Mouse (Mus musculus): ENCODE measurements around the gene Fscn3. TPM values are rescaled to one million over a fixed set of nuclear protein-coding genes. Genes with fewer than 3 reads are reported as not detected.

The Fscn3 gene
- polyA plus RNA-seq, 1 experiment from 2014 or later, result not detected

DNA sequence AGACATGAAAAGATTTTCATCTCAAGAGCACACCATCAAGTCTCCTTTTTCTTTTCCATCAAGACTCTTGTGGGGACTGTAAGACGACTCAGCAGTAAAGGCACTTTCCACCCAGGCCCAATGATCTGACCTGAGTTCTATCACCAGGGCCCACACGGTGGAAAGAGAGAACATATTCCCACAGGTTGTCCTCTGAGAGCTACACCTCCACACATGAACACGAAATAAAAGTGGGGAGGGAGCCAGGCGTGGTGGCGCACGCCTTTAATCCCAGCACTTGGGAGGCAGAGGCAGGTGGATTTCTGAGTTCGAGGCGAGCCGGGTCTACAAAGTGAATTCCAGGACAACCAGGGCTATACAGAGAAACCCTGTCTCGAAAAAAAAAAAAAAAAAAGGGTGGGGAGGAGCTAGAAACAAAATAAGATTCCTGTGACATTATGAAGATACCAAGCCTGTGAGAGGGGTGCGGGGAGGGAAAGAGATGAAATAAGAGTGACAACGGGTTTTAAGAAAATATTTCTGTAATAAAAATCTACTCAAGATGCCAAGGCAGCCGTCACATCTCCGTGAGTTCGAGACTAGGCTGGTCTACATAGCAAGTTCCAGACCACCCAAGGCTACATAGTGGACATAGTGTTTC, 4.8 kb upstream of the Fscn3 start:
- Histone ChIP-seq H3K27ac (ENCODE audit: low read length) (0 out of 2 replicates have a peak overlapping the region, but pooled peaks have one; percentile 34), H3K9ac (replicated peaks; ENCODE audit: low read depth, low read length) (peak overlapping the region; percentile 98; the same call in 1 of the 2 replicates), H3K9me3 (ENCODE audit: control insufficient read depth, low read length) (no peaks in the 10 kb centered on the region), H3K4me1 (replicated peaks; ENCODE audit: control insufficient read depth, insufficient read depth, low read length) (peaks cover 35% of the 10 kb centered on the region), H3K27me3 (replicated peaks; ENCODE audit: control insufficient read depth, insufficient read depth, low read length) (no peaks in the 10 kb centered on the region), H3K36me3 (ENCODE audit: control insufficient read depth, insufficient read depth) (peaks cover 13% of the 10 kb centered on the region), H3K4me3 (replicated peaks; ENCODE audit: low read length) (peak overlapping the region; percentile 84), H3K4me2 (ENCODE audit: low read length) (peak overlapping the region; percentile 42)
- WGBS, result 71% methylated on average over 15 of the region's 15 CpGs
- no peak; the same call in 1 of the 2 replicates for ATAC-seq

- ATAC-seq, result peak; percentile 78
- peaks cover 35% of the 10 kb centered on the region for H3K4me1 ChIP-seq (replicated peaks; ENCODE audit: control insufficient read depth, insufficient read depth, low read length)
- no peaks in the 10 kb centered on the region for H3K27me3 ChIP-seq (replicated peaks; ENCODE audit: control insufficient read depth, insufficient read depth, low read length)
- H3K36me3 ChIP-seq (ENCODE audit: control insufficient read depth, insufficient read depth), result peaks cover 7% of the 10 kb centered on the region
- peak within 1 kb of the TSS; percentile 69 for H3K4me2 ChIP-seq (ENCODE audit: low read length)
- WGBS, result under 1% methylated on average over 23 of the region's 42 CpGs
- H3K27ac ChIP-seq (ENCODE audit: low read length), result peak within 1 kb of the TSS; percentile 77
- H3K9ac ChIP-seq (replicated peaks; ENCODE audit: low read depth, low read length), result peak within 1 kb of the TSS; percentile 98
- no peaks in the 10 kb centered on the region for H3K9me3 ChIP-seq (ENCODE audit: control insufficient read depth, low read length)
- H3K4me3 ChIP-seq (replicated peaks; ENCODE audit: low read length), result peak within 1 kb of the TSS; percentile 84
Measured at GRCm38 (mm10) chr6:28423313-28423712, 4.3 kb upstream of the Fscn3 start, which contains the start of gene Arf5. Gene Arf5, plus strand, starts transcription at chr6:28423560.

DNA sequence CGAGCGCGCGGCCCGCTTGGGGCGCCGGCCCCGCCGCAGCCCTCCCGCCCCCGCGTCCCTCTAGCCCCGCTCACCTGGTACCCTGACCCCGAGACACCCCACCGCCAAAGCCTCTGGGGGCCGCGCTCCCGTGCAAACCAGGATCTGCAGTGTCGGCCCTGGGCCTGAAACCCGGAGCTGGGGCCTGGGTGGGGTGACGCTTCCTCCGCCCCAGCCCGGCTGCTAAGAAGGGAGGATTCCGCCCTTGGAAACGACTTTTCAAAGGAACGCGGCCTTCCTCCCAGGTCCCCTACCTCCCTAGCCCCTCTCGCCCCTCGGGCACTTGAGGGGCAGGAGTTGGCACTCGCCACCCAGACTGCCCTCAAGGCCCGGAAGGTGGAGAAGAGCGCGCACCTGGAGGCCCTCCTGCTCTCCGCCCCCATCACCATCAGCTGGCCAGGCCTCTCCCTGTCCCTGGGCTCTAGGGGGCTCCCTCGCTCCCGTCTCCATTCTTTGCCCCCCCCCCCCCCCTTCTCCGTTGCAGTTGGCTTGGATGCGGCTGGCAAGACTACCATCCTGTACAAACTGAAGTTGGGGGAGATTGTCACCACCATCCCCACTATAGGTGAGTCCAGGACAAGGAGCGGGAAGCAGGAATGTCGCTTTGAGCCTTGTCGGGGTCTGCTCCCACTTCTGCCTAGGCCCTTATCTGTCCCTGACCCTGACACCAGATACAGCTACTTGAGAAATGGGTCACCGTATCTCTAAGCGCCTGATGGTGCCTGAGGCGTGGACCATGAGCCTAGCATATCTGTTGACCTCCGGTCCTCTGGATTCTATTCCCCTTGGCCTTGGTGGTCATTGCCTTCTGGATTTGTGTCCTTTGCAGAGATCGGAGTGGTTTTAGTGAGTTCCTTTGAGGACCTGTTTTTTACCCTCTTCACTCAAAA, 3.6 kb upstream of the Fscn3 start:
- ATAC-seq, result peak; percentile 43
- Histone ChIP-seq H3K9ac (replicated peaks; ENCODE audit: low read depth, low read length) (peak overlapping the region; percentile 98), H3K4me2 (ENCODE audit: low read length) (peak overlapping the region; percentile 69), H3K4me3 (replicated peaks; ENCODE audit: low read length) (peak overlapping the region; percentile 84), H3K9me3 (ENCODE audit: control insufficient read depth, low read length) (no peaks in the 10 kb centered on the region), H3K36me3 (ENCODE audit: control insufficient read depth, insufficient read depth) (peaks cover under 1% of the 10 kb centered on the region; the same call in 1 of the 2 replicates), H3K4me1 (replicated peaks; ENCODE audit: control insufficient read depth, insufficient read depth, low read length) (peaks cover 35% of the 10 kb centered on the region), H3K27me3 (replicated peaks; ENCODE audit: control insufficient read depth, insufficient read depth, low read length) (no peaks in the 10 kb centered on the region), H3K27ac (ENCODE audit: low read length) (peak overlapping the region; percentile 77)
- WGBS, result 12% methylated on average over 40 of the region's 46 CpGs

- H3K4me3 ChIP-seq (replicated peaks; ENCODE audit: low read length), result no peak overlapping the region
- no peak overlapping the region for H3K4me2 ChIP-seq (ENCODE audit: low read length)
- ATAC-seq, result no peak
- H3K9ac ChIP-seq (replicated peaks; ENCODE audit: low read depth, low read length), result no peak overlapping the region
- H3K9me3 ChIP-seq (ENCODE audit: control insufficient read depth, low read length), result no peaks in the 10 kb centered on the region
- 88% methylated on average over 6 of the region's 6 CpGs for WGBS
- no peaks in the 10 kb centered on the region for H3K27me3 ChIP-seq (replicated peaks; ENCODE audit: control insufficient read depth, insufficient read depth, low read length)
- no peak overlapping the region for H3K27ac ChIP-seq (ENCODE audit: low read length)
- no peaks in the 10 kb centered on the region for H3K36me3 ChIP-seq (ENCODE audit: control insufficient read depth, insufficient read depth)
- peaks cover 28% of the 10 kb centered on the region for H3K4me1 ChIP-seq (replicated peaks; ENCODE audit: control insufficient read depth, insufficient read depth, low read length)
Measured at GRCm38 (mm10) chr6:28425019-28425418, 2.6 kb upstream of the Fscn3 start.

DNA sequence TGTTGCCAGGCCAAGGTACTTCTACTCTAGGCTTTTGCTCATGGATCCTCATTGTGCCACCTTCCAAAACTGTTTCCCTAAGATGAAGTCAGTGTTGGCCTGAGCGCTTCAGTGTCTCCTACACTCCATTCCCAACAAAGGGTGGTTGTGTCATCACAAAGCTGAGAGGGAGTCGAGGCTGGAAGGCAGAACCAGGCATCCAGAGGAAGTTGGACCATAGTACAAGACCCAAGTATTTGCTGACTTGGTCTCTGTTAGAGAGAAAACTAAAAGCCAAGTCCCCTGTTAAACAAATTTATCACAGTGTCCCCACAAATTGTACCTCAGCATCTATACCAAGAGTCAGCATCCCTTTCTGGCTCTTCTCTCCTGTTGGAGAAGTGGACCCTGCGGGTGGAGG, 701 bp downstream of the Fscn3 start, which contains the start of gene Gcc1:
TSS of gene Gcc1 (minus strand) at position 101 of the 400 bp plus-strand sequence.
- H3K27me3 ChIP-seq (replicated peaks; ENCODE audit: control insufficient read depth, insufficient read depth, low read length), result no peaks in the 10 kb centered on the region
- H3K4me1 ChIP-seq (replicated peaks; ENCODE audit: control insufficient read depth, insufficient read depth, low read length), result peaks cover 12% of the 10 kb centered on the region
- H3K27ac ChIP-seq (ENCODE audit: low read length), result no peak within 1 kb of the TSS
- H3K9me3 ChIP-seq (ENCODE audit: control insufficient read depth, low read length), result no peaks in the 10 kb centered on the region
- WGBS, result 92% methylated on average over 3 of the region's 3 CpGs
- H3K36me3 ChIP-seq (ENCODE audit: control insufficient read depth, insufficient read depth), result no peaks in the 10 kb centered on the region
- H3K4me3 ChIP-seq (replicated peaks; ENCODE audit: low read length), result no peak within 1 kb of the TSS
- no peak for ATAC-seq
- H3K4me2 ChIP-seq (ENCODE audit: low read length), result no peak within 1 kb of the TSS
- H3K9ac ChIP-seq (replicated peaks; ENCODE audit: low read depth, low read length), result no peak within 1 kb of the TSS

- Histone ChIP-seq H3K27ac (ENCODE audit: low read length) (no peak overlapping the region), H3K4me3 (replicated peaks; ENCODE audit: low read length) (no peak overlapping the region), H3K4me2 (ENCODE audit: low read length) (no peak overlapping the region), H3K9me3 (ENCODE audit: control insufficient read depth, low read length) (no peaks in the 10 kb centered on the region), H3K36me3 (ENCODE audit: control insufficient read depth, insufficient read depth) (no peaks in the 10 kb centered on the region), H3K27me3 (replicated peaks; ENCODE audit: control insufficient read depth, insufficient read depth, low read length) (no peaks in the 10 kb centered on the region), H3K4me1 (replicated peaks; ENCODE audit: control insufficient read depth, insufficient read depth, low read length) (peaks cover 3% of the 10 kb centered on the region), H3K9ac (replicated peaks; ENCODE audit: low read depth, low read length) (no peak overlapping the region)
- 89% methylated on average over 11 of the region's 11 CpGs for WGBS
- no peak for ATAC-seq
Measured at GRCm38 (mm10) chr6:28429870-28430269, 2.3 kb downstream of the Fscn3 start.

- Histone ChIP-seq H3K27ac (ENCODE audit: low read length) (no peak overlapping the region), H3K9me3 (ENCODE audit: control insufficient read depth, low read length) (no peaks in the 10 kb centered on the region), H3K9ac (replicated peaks; ENCODE audit: low read depth, low read length) (no peak overlapping the region), H3K27me3 (replicated peaks; ENCODE audit: control insufficient read depth, insufficient read depth, low read length) (no peaks in the 10 kb centered on the region), H3K4me1 (replicated peaks; ENCODE audit: control insufficient read depth, insufficient read depth, low read length) (no peaks in the 10 kb centered on the region), H3K4me3 (replicated peaks; ENCODE audit: low read length) (no peak overlapping the region), H3K36me3 (ENCODE audit: control insufficient read depth, insufficient read depth) (no peaks in the 10 kb centered on the region), H3K4me2 (ENCODE audit: low read length) (no peak overlapping the region)
- ATAC-seq, result no peak
- WGBS, result 87% methylated on average over 10 of the region's 10 CpGs
Measured at GRCm38 (mm10) chr6:28430795-28431537, 3.4 kb downstream of the Fscn3 start.

- H3K27ac ChIP-seq (ENCODE audit: low read length), result no peak overlapping the region
- no peak for ATAC-seq
- H3K9me3 ChIP-seq (ENCODE audit: control insufficient read depth, low read length), result no peaks in the 10 kb centered on the region
- 75% methylated on average over 6 of the region's 6 CpGs for WGBS
- no peak overlapping the region for H3K9ac ChIP-seq (replicated peaks; ENCODE audit: low read depth, low read length)
- no peak overlapping the region for H3K4me2 ChIP-seq (ENCODE audit: low read length)
- no peaks in the 10 kb centered on the region for H3K36me3 ChIP-seq (ENCODE audit: control insufficient read depth, insufficient read depth)
- H3K4me1 ChIP-seq (replicated peaks; ENCODE audit: control insufficient read depth, insufficient read depth, low read length), result no peaks in the 10 kb centered on the region
- no peaks in the 10 kb centered on the region for H3K27me3 ChIP-seq (replicated peaks; ENCODE audit: control insufficient read depth, insufficient read depth, low read length)
- H3K4me3 ChIP-seq (replicated peaks; ENCODE audit: low read length), result no peak overlapping the region
Measured at GRCm38 (mm10) chr6:28431538-28431855, 3.9 kb downstream of the Fscn3 start.

DNA sequence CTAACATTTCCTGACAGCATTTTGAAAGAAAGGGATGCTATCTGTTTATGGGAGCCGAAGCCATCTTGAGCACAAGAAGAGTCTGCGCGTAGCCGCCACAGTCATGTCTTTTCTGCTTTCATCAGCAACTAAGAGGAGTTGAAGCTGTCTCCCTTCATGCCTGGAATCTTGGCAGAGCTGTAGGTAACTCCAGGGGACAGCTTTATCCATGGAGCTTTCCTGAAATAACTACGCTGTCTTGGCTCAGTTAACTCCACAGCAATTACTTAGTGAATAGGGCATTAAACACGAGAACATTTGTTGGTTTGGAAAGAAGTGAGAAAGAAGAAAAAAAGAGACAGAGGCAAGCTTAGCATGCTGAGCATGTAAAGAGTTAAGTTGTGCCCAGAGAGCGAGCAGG, 20.3 kb downstream of the Fscn3 start:
- H3K4me3 ChIP-seq (replicated peaks; ENCODE audit: low read length), result no peak overlapping the region
- no peaks in the 10 kb centered on the region for H3K36me3 ChIP-seq (ENCODE audit: control insufficient read depth, insufficient read depth)
- WGBS, result 59% methylated on average over 7 of the region's 7 CpGs
- H3K27ac ChIP-seq (ENCODE audit: low read length), result no peak overlapping the region
- H3K9ac ChIP-seq (replicated peaks; ENCODE audit: low read depth, low read length), result no peak overlapping the region
- no peak overlapping the region for H3K4me2 ChIP-seq (ENCODE audit: low read length)
- H3K27me3 ChIP-seq (replicated peaks; ENCODE audit: control insufficient read depth, insufficient read depth, low read length), result peaks cover 14% of the 10 kb centered on the region
- H3K4me1 ChIP-seq (replicated peaks; ENCODE audit: control insufficient read depth, insufficient read depth, low read length), result no peaks in the 10 kb centered on the region
- no peaks in the 10 kb centered on the region for H3K9me3 ChIP-seq (ENCODE audit: control insufficient read depth, low read length)
- ATAC-seq, result no peak; the same call in 1 of the 2 replicates
